Mouse (Mus musculus) ES-Bruce4 (cell line): Measurements from ENCODE around the gene Tpsab1.

Experiments
- CTCF ChIP-seq: IDR thresholded peaks from one replicate; pipeline ENCODE4 v1.8.1; 2011; ENCODE audit warnings: low read depth, low read length
- POLR2A ChIP-seq: IDR thresholded peaks from one replicate; pipeline ENCODE4 v1.8.1; 2011; ENCODE audit warnings: low read length; ENCODE audit not compliant: insufficient read depth

- TF ChIP-seq CTCF (no peak), POLR2A (no peak)
Measured at GRCm38 (mm10) chr17:25338218-25338617, 7.1 kb downstream of the Tpsab1 start.
